Mouse (Mus musculus): ENCODE measurements around the gene Trim15.

The Trim15 gene

DNA sequence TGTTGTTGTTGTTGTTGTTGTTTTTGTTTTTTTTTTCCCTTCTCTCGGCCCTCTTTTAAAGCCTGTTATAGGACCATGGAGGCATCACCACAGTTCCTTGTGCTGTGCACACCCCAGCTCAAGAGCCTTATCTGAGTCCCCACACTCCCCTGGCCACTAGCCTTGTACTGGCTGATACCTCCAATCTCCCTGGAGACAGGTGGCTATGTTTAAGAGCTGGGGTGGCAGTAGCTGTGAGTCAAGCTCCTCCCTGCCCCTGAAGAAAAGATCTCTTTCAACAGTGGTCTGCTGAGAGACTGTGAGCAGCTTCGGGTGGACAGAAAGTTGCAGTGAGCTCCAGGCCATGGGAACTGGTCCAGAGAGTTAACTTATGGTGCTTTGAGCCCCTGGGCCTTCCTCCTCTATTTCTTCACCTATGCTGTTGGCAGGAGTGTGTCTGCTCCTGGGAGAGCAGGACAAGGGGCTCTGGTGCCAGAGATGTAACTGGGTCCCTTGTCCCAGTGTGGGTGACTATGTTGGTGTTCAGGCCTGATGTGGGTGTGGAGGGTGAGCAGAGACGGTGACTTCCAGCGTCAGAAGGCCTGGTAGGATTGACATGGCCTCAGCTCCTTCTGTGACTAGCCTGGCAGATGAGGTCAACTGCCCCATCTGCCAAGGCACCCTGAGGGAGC lies 2.4 kb upstream of the Trim15 start, which contains the start of gene Trim10:
Trim10 (plus strand) TSS at position 291 of the 671 bp plus-strand sequence.
- DNase-seq (ENCODE audit: low spot score in 2 of 2): no peak

DNA sequence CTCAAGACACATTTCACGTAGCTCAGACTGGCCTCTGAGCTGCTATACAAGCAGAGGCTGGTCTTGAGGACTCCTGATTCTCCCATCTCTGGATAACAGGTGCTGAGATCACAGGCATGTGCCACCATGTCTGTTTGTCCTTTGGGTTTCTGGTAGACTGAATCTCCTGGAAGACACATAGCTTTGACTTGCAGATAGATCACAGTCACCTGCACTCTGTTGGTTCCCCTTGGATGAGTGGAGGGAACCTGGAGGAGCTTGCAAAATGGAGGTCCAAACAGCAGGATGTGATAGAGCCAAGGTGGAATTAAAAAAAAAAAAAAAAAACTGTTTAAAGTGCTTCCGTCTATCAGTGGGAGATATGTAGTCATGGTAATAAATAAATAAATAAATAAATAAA lies 1.8 kb upstream of the Trim15 start:
- DNase-seq (ENCODE audit: low spot score in 2 of 2): no peak

DNA sequence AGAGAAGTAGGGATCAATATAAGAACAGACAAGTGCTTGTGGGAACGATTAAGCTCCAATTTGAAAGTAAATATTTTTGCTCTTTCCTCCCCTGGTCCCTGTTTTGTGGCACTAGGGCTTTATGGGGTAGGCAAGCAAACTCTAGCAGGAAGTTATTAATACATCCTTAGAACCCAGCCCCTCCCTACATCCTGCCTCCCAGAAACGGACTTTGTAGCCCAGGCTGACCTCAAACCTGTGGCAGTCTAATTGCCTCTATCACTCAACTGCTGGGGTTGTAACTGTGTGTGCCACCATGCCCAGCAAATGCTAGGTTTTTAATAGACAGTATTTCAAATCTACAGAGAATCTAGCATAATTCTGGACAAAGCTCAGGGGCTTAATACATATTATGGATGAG lies 5.3 kb downstream of the Trim15 start:
- DNase-seq (ENCODE audit: low spot score in 2 of 2): no peak

DNA sequence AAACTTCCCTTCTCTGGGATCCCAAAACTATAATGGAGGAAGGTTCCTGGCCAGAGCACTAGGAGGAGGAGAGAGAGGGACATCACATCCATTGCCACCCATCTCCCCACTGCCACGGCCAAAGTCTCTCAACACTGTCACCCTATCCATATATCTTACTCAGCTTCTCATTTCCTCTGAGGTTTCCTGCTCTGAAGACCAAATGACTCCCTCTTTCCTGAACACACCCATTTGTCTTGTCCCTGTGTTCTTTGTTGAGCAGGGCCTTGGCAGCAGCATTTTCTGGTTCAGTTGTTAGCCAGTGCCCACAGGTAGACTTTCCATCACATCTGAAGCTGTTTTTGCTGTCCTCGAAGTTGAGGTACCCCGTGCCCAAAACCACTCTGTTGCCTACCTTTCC lies 8.8 kb downstream of the Trim15 start:
- DNase-seq (ENCODE audit: low spot score in 2 of 2): no peak

DNA sequence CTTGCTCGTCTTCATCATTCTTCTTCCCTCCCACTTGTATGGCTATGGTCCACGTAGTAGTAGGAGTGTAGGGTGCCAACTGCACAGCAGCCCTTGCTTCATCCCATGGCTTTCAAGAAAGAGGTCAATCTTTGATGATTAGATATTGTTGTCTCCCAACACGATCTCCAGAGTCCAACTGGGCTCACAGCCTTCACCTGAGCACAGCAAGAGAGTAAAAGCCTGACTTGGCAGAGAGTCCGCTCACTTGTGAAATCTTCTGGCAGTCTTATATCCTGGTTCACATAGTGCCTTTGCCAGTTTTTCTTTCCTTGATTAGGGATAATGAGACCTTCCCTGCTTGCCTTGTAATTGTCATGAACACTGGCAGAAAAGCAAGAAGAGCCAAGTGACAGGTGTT lies 10.8 kb downstream of the Trim15 start:
- DNase-seq (ENCODE audit: low spot score in 2 of 2): no peak

DNA sequence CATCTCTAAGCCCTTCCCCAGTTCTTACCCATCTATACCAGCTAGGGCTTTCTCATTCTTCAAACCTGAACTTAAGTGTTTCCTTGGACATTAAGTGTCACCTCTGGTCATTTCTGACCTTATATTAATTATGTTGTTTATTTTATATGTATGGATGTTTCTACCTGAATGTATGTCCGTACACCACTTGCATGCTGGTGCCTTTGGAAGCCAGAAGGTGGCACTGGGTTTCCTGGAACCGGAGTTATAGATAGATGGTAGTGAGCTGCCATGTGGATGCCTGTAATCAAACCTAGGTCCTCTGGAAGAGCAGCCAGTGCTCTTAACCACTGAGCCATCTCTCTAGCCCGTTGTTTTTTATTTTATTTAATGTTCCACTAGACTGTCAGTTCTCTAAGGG lies 11.5 kb downstream of the Trim15 start:
- DNase-seq (ENCODE audit: low spot score in 2 of 2): no peak

DNA sequence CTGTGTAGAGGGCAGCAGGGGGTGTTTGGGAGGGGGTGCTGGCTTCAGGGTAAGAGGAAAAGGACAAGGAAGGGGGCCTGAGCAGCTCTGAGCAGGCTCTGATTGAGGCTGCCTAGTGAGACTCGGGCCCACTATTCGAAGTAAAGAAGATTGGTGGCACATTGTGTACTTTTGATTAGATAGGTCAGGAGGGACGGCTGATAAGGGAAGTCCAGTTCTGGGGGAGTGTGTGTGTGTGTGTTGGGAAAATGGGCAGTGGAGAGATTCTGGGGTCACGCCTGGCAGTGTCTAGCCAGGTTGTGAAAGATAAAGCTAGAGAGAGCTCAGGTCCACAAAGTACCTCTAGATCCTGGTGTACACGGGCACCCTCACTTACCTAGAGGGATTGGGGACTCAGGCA lies 15.4 kb downstream of the Trim15 start:
- no peak for DNase-seq (ENCODE audit: low spot score in 2 of 2)

DNA sequence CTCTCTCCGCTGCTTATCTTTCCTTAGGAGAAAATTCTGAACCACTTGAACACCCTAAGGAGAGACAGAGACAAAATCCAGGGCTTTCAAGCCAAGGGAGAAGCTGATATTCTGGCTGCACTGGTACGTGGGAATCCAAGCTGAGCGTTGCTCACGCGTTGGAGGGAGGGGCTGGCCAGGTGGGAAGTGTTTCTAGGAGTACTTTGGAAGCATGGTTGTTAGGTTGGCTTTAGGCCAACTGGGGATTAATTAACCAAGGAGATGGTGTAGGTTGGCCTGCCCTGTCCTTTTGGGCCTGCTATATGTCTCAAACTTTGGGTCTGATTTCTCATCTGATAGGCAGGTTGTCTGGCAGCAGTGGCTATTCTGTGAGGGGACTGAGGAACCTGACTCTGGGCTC lies 15.8 kb downstream of the Trim15 start:
- no peak for DNase-seq (ENCODE audit: low spot score in 2 of 2)

DNA sequence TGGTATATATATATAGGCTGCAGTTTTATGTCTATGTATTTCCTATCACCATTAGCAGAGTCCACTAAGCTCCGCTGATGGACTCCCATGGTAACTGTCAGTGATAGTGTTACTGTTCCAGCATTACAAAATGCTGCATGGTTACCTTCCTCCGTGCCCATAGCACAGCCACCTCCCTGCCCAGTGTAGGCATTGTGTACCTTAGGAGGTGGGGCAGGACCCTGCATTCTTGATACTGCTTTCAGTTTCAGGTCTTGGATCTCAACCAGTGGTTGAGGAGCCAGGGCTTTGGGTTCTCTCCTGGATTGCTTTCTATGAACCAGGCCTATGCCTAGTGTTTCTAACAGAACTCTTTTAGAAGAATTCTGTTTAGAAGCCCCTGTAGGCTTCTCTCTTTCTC lies 17.0 kb downstream of the Trim15 start:
- DNase-seq (ENCODE audit: low spot score in 2 of 2): no peak

DNA sequence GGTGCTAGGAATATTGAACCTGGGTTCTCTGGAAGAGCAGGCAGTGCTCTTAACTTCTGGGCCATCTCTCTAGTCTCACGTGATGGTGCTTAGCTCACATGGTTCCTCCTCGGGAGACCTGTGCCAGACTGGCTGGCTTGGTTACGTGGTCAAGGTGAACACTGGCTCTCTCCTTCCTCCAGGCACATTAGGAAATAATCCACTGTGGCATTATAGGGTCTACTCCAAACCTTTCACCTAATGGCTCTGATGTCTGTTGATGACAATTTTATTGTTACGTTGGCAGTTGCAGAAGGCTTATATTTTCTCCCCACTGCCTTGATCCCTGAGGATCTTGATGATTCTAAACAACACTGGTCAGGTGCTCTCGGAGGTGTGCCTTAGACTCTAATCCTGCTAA lies 18.1 kb downstream of the Trim15 start:
- DNase-seq (ENCODE audit: low spot score in 2 of 2): no peak

DNA sequence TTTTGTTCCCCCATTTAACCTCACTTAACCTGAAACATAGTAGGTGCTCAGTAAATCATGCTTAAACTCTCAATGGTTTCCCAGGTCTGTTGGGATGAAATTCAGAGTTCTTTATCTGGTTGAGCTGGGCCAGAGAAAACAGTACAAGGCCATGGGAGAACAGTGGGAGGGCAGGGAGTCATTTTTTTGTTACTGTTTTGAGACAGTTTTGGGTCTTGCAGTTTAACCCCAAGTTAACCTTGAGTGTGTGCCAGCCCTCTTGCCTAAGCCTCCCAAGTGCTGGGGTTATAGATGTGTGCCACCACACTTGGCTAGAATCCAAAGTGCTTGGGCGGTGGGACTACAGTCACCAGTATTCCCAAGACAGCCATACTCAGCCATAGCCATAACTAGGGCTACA lies 22.3 kb downstream of the Trim15 start:
- no peak for DNase-seq (ENCODE audit: low spot score in 2 of 2)

DNA sequence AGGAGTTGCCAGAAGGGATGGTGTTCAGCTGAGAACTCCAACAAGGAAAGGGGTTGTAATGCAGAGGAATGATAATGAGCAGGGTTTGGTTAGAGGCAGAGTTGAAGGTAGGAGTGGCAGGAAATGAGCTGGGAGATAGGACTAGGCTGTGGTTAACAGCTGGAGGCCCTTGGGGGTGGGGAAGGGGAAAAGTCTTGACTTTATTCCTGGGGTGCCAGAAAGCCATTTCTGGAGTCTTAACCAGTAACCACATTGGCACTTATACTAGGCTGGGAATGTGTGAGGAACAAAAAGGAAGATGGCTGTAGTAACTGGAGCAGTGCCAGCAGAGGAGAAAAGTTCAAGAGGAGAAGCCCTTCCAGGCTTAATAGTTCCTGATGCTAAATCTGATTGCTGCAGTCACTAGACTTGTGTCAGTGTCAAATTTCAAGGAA lies 22.7 kb downstream of the Trim15 start:
- no peak for DNase-seq (ENCODE audit: low spot score in 2 of 2)

DNA sequence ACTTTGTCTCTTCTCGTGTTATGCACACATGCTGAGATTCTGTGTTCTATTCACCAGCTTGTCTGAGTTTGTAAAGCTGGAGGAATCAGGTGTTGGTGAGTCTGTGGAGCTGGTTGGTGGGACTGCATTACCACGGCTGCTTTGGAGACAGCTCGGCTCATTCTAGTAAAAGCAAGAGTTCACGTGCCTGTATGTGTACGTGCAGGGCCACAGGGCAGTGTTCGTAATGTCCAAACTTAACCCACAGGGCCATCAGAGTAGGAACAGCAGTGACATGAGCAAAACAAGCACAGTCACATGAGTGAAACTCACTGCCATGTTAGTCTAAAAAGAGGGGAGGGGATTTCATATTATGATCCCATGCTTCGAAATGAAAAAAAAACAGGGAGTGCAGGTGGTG lies 23.3 kb downstream of the Trim15 start:
- DNase-seq (ENCODE audit: low spot score in 2 of 2): no peak

DNA sequence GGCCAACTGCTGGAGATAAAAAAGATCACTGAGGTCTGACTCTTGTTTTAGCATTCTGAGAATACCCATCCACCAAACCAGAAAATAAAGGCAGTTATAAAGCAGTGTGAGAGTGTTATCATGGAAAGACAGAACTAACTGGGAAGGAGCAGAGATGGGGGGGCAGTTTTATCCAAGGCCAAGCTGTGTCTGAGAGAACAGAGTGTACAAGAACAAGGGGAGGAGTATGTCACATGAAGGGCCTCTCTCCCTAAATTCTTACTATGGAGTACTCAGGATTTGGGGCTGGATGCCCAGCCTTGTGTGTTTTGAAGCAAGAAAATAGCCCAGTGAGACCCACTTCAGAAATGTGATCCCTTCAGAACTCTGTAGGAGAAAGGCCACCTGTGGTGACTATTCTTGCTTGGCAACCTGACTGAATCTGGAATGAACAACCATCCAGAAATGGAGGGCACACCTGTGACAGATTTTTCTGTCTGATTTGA lies 26.0 kb downstream of the Trim15 start:
- no peak for DNase-seq (ENCODE audit: low spot score in 2 of 2)

DNA sequence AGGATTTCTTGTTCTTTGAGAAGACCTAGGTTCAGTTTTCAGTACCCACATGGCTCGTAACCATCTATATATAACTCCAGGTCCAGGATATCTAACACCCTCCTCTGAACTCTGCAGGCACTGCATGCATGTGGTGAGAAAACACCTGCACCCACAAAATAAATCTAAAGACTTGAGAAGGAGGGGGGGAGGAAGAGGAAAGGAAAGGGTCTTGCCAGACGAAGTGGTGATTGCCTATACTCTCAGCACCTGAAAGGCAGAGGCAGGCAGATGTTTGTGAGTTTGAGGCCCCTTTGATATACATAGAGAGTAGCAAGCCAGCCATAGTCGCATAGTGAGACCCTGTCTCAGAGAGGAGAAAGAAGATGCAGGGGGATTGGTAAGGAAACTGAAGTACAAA lies 27.1 kb downstream of the Trim15 start:
- DNase-seq (ENCODE audit: low spot score in 2 of 2): no peak

DNA sequence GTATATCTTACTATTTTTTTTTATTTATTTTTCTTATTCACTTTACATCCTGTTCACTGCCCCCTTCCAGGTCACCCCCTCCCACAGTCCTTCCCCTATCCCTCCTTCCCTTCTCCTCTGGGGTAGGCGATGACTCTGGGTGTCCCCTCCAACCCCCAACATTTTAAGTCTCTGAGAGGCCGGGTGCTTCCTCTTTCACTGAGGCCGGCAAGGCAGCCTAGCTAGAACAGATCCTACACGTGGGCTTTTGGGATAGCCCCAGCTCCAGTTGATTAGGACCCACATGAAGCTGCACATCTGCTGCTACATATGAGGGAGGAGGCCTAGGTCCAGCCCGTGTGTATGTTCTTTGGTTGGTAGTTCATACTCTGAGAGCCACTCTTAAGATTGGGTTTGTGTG lies 28.0 kb downstream of the Trim15 start:
- no peak for DNase-seq (ENCODE audit: low spot score in 2 of 2)

DNA sequence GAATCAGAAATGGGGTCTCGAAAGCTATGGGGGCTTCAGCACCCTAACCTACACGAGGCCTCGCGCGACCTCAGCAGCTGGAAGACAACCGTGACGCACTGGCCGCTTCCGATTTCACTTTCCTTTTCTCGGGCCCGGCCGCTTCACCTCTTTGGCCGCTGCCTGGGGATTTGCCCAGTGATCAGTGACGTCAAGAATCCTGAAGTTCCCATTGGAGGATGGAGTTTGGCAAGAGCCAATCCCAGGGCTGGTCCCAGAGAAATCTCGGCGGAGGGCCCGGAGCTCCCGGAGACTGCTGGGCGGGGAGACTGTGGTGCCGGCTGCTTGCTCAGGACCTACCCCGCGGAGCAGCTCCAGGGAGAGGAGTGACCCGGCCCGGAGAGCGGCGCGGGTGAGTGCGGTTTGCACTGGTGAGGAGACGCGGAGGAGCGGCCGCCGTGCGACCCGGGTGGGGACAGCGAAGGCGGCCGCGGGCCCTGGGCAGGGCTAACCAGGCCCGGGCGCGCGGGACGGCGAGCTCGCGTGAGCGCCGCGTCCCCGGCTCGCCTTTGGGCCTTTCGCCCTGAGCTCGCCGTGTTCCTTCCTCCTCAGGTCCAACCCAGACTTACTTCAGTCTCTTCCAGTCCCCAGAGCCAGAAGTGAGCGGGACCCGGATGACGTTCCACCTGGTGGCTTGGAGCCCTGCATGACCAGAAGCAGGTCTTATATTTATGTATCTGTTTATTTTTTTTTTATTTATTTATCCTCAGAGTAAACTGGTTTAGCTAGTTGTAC lies 29.9 kb downstream of the Trim15 start, which contains the start of gene Trim26:
Trim26 (plus strand) TSS at position 261 of the 774 bp plus-strand sequence.
- DNase-seq (ENCODE audit: low spot score in 2 of 2): peak; percentile 97 to 98

DNA sequence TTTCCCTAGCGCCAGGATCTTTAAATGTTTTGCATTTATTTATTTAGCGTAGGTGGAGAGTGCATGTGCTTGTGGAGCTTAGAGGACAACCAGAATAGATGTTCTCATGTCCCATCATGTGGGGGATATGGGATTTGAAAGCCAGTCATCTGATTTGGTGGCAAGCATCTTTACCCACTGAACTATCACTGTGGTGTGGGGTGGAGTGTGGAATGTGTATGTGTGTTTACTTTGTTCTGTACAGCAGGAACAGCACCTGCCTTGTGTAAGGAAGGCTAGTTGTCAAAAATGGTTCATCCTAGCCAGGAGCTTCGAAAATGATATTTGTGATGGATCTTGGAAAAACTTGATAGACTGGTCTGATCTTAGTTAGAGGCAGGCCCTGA lies 30.6 kb downstream of the Trim15 start:
- no peak for DNase-seq (ENCODE audit: low spot score in 2 of 2)

DNA sequence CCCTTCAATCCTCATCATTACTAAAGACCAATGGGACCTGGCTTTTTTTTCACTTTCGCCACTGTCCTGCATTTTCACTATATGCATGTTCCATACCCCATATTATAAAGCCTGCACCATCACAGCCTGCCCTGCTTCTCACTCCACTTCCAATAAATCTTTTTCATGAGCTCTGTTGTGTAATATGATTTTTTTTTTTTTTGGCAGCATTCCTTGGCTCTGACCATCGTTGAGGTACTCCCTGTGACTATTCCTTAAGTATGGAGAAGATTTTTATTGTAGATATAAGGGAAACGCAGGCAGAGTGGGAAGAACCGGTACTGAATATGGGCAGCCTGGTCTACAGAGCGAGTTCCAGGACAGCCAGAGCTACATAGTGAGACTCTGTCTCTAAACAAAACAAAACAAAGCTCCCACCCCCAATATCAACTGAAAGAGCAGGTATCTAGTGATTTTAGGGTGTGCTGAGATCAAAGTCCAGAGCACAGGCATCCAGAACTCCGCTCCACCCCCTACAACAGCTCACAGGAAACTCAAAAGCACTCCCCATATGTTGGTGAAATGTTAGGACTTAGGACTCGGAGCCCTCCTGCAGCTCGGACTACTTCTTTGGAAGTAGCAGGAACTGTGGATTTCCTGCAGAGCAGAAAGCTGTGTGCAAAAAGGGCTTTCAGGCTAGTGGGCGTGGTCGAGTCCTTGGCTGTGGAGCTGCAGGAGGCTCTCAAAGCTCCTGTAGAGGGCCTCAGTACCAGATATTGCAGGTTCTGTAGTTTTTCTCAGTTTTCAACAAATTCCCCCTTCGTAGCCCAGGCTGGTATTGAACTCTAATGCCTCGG lies 31.2 kb downstream of the Trim15 start:
- DNase-seq (ENCODE audit: low spot score in 2 of 2): peak; percentile 65 to 70

DNA sequence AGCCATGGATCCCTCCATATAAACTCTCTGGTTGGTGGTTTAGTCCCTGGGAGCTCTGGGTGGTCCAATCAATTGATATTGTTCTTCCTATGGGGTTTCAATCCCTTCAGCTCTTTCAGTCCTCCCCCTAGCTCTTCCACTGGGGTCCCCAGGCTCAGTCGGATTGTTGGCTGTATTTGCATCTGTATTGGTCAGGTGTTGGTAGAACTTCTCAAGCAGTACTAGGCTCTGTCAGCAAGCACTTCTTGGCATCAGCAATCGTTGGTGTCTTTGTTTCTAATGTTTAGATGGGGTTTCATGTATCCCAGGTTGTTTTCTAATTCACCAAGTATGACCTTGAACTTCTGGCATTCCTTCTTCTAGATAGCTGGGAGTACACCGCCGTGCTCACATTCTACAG lies 34.3 kb downstream of the Trim15 start:
- DNase-seq (ENCODE audit: low spot score in 2 of 2): no peak

DNA sequence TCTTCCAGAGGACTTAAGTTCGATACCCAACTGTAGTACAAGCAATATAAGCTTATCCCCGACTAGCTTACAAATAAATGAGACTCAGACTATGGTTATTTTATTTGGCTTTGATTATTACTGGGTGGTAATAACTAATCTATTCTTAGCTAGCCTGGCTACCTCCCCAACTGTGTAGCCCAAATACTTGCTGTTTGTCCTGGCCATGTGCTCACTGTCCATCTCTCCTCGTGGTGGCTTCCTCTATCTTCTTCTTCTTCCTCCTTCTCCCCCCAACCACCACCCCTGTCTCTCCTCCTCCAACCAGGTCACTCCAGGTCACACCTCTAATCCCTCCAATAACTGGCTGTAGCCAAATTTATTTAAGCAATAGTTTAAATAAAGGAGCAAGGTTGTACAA lies 36.5 kb downstream of the Trim15 start:
- no peak for DNase-seq (ENCODE audit: low spot score in 2 of 2)

DNA sequence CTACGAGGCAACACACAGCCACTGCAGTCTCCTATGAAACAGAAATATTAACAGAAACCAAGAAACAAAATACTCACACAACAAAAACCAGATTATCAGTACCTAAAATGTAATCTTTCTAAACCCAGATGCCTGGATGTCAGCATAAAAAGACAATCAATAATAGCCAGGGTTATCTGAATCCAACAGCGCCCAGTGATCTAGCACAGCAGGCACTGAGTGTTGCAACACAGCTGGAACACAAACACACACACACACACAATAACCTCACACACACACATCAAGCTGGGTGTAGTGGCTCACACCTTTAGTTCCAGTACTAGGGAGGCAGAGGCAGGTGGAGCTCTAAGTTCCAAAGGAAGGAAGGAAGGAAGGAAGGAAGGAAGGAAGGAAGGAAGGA lies 38.5 kb downstream of the Trim15 start:
- no peak for DNase-seq (ENCODE audit: low spot score in 2 of 2)

Measured in right cerebral cortex, postnatal 10 days (tissue).